Mouse (Mus musculus): ENCODE results near the gene Otub1.

Otub1 gene

DNA sequence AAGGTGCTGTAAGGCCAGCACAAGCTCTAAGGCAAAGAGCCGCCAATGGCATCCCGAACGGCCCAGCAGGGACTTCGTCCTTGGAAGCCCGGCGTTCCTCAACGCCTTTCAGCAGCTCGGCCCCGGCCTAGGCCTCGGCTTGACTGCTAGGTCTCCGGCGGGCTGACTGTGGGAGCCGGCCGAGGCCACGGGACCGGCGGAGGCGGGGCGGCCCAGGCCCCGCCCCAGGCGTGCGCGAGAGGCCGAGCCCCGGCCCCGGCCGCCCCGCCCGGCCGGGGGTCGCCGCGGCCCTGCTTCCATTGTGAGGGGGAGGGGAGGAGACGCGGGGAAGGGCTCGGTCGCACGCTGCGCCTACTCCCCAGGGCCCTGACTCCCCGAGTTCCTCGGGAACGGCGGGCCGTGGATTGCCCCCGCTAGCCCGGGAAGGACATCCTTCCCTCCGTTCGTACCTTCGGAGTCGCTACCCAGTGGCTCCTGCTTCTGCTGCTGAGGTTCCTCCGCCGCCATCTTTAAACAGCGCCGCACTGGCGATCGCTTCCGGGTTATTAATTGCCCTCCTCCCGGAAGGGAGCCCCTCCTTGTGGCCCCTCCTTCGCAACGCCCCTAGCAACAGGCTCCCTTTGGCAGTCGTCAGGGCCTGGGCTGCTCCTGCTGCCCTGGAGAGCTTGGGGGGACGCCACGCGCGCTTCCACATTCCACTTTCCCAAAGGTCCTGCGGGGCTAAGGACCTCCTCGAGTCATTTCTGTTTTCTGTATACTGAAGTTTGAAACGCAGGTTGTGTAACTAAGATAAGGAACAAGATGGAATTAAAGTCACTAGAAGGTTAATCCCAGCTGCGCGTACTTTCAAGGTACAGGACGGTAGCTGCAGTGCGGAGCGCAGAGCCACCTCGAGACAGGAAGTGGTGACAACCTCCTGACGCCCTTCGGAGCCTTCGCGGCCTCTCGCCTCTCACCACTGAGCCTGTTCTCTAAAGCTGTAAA lies at the start of gene Otub1:
TSS of gene Otub1 (minus strand) at position 564 of the 984 bp plus-strand sequence.
- peak; percentile 95 for DNase-seq (ENCODE audit: low read depth, low spot score)

DNA sequence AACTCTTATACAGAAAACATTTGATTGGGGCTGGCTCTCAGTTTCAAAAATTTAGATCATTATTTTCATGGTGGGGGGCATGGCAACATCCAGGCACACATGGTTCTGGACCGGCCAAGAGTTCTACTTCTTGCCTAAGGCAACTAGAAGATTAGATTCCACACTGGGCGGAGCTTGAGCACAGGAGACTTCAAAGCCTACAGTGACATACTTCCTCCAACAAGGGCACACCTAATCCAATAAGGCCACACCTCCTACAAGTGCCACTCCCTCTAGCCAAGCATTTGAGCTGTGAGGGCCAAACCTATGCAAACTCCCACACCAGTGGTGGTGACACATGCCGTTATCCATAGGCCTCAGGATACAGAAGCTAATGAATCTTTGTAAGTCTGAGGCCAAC lies 39.9 kb upstream of the Otub1 start:
- peak; percentile 93 for DNase-seq (ENCODE audit: low read depth, low spot score)

DNA sequence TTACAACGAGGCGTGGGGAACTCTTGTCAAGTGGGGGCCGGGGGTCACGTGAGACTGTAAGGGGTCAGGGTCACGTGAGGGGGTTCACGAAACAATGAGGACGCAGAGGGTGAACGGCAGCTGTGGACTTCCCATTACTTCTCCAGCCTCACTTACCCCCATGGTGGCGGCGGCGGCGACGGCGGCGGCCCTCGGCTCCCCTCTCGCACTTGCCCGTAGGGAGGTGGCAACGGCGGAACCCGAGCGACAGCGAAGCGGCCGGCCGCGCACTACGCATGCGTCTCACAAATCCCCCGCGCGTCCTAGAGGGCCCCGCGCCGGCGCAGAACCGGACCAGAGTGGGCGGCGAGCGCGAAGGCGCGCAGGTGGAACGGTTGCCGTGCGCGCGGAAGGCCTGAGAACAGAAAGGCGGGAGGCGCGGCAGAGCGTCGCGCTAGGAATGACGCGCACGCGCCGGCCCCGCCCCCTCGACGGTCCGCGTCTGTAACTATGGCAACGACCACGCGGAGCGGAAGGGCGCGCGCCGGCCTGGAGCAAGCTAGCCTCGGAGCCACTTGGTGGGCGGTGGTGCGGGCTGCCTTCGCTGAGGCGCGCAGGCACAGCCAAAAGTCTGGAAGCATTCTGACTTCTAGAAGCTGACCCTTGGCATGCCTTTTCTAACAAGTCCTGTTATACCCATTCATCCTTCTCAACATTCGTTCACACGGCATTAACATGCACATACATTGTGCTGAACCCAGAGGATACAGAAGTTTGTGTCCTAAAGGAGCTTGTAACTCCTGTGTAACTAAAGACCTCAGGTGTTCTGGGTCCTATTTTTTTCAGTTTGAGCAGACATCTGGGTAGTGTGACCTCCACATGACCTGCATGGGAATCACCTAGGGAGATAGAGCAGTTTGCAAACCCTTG lies 34.9 kb upstream of the Otub1 start, which contains the start of gene Naa40:
TSS of gene Naa40 (minus strand) at position 402 of the 909 bp plus-strand sequence.
- DNase-seq (ENCODE audit: low read depth, low spot score): peak; percentile 95

DNA sequence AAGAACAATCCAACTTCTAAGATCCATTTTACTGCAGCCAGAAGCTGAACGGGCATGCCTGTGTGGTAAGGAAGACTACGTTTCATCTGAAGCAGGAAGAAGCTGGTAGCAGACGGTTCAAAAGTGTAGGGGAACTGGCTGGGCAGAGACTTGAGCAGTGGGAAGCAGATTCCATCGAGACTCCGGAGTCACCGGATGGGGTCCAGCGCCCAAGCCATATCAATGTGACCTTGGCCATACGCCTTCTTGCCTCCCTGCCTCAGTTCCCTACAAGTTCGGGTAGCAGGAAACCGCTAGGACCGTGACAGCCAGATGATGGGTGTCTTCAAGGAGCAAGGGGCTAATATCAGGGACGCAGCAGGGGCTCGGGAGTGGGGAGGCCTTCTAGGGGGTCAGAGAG lies 34.2 kb upstream of the Otub1 start:
- no peak for DNase-seq (ENCODE audit: low read depth, low spot score)

DNA sequence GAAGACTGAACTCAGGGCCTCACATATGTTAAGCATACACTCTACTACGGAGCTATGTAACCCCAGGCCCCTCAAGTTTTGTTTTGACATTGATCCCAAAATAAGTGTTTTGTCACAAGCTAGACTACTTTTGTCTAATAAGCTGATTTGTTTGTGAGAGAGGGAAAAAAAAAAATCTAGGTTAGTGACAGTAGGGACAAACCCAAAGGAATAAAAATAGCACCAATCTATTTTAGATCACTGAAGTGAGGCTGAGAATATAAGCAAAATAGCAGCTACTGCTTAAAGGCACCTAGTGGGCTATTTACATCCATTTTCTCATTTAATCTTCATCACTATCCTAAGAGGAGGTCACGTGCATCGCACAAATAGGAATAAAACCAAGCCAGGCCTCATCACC lies 33.5 kb upstream of the Otub1 start:
- DNase-seq (ENCODE audit: low read depth, low spot score): no peak

DNA sequence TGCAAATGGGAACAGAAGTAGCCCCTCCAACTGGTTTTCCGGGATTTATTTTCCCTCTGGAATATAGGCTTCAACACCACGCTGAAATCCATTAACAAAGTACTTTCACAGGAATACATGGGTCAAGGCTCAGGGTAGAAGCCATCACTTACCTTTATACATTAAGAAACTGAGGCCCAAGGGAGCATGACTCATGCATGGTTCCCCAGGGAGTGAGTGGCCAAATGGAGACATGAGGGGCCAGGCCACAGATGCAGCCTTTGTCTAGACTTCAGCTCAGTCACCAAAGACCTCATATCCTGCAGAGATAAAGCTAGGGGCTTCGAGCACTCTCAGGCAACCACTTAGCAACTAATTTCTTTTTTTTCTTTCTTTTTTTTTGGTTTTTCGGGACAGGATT lies 30.6 kb upstream of the Otub1 start:
- DNase-seq (ENCODE audit: low read depth, low spot score): no peak

DNA sequence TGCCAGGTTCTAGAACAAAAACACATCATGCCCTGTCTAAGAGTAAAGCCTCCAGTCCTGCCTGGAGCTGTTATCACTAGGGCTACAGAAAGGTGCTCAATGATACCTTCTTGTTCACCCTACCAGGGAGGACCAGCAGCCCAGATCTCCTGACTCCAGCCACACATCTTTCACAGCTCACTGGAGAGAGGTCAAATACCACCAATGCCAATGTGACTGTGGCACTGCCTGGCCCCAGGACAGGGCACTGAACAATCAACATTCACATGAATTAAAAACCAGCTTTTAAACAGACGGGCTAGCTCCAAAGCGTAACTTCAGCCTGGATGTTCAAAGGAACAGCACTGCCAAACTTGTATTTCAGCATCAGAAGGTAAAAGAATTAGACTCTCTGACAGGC lies 29.9 kb upstream of the Otub1 start:
- DNase-seq (ENCODE audit: low read depth, low spot score): no peak

DNA sequence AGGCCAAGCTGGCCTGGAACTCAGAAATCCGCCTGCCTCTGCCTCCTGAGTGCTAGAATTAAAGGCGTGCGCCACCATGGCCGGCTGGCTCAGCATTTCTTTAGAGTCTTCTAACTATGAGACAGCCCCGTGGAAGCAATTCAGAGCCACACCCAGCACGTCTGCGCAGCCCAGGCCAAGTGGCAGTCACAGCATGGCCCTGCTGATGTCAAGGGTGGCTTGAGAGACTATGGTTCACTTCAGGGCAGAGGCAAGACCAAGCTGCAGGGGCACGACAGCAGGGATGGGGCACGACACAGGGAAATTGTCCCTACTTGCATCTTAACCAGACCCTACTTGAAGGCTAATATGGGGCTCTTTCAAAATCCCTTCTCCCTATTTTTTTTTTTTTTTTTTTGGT lies 29.3 kb upstream of the Otub1 start:
- DNase-seq (ENCODE audit: low read depth, low spot score): peak; percentile 51

DNA sequence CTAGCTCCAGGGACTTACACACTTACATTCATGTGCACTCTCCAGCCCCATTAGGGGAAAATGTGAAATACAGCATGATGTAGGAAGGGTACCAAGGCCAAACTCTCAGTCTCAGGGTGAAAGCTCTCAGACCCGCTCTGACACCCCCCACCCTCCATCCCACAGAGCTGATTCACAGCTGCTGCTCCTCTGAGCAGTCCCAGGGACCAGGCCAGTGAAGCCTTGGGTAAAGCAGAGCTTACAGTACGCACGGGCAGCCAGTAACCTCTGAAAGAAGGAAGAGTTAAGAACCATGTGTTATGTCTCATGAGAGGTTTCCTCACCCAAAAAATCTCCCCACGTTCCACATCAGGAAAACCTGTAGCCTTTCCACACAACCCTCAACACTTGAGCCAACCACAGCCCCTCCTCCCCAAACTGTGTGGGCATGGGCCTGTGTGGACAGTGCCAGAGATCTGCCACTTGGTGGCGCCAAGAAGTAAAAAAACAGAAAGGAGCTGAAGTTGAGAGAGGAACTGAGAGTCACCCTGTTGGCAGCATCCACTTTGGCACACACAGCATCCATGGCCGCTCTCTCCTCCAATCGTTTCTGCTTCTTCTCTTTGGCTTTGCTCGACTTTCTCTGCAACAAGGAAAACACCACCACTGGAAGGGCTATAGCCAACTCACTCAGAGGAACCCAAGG lies 28.6 kb upstream of the Otub1 start:
- DNase-seq (ENCODE audit: low read depth, low spot score): peak; percentile 78

DNA sequence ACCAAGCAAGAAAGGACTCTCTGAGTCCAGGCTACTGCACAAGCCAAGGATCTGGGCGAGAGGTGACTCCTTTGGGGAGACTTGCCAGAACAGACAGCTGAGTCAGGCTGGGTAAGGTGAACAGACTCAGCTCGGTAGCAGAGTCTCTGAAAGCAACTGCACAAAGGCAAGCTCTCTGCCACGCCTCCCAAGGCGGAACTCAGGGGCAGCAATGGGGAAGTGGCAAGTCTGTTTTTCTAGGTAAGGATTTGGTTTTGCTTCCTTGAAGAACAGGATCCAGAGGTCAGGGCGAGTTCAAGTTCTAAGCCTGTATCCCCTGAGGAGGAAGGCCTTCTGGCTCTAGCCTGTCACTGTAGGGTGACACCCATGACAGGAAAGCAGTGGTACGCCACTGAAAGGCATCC lies 20.4 kb upstream of the Otub1 start:
- DNase-seq (ENCODE audit: low read depth, low spot score): no peak

DNA sequence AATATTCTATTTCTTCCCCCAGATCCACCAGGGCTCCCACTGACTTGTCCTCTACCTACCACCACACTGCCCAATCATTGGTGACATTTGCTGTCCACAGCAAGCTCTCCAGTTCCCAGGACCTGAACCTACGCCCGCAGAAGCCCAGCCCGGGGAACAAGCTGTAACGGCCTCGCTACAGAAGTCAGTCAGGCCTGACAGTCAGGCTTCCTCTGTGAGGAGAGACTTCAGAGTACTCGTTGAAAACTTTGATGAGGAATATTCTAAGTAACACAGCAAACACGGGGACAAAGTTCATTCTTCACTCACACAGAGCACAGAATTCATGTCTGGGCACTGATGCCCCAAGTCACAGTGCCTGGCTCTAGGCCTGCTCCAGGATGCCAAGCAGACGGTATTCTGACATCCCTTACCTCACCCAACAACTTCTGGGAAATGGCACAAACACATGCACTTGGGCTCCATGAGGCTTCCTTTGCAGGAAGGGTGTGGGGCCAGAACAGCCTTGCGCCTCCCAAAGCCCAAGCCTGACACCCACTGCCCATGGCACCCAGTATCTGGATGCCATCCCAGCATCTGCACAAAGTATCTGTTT lies 19.1 kb upstream of the Otub1 start:
- no peak for DNase-seq (ENCODE audit: low read depth, low spot score)

DNA sequence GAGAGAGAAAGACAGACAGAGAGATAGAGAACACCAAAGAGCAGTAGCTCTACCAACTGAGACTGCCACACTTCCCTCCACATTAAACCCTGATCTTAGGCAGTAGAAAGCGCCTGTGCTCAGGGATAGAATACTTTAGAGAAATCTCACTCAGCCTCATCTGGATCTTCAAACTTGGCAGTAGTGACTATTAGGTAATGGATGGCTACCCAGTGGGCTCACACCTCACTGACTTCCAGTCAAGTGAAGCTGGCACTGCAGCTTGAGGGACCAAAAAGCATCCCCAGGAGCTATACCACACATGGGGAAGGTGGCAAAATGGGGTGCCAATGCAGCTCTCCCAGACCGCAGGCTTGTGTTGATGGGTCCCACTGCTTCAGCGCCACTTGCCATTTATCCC lies 18.1 kb upstream of the Otub1 start:
- no peak for DNase-seq (ENCODE audit: low read depth, low spot score)

DNA sequence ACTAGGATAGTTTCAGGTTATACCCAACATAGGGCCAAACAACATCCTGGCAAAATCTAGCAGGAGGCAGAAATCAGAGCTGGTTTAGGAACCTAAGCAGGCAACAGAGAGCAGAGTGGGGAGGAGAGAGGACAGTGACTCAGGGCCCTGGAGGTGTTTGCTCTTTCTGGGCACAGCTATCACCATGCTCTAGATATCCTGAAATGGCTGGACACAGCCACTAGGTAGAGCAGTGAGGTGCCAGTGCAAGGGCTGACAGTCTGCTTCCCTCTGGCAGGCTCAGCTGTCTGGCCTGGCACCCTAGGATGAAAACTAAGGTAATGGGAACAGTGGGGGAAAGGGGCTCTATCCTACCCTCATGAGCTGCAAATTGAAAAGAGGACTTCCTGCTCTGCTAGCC lies 17.4 kb upstream of the Otub1 start:
- no peak for DNase-seq (ENCODE audit: low read depth, low spot score)

DNA sequence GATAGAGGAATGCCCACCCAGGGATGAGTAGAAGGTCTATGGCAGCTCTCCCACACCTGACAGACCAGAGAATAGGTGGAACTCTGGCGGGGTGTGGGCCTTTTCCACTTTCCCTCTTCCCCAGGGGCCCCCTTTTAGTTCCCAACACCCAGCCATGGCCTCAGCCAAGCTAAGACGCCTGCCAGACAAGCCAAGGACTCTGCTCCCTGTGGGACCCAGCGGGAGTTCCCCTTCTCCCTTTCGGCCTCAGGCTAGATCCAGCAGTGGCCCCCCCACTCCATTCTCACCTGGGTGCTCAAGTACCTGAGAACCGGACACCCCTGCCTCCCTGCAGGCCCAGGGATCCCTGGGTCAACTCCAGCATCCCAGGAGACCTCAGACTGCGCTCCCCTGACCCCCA lies 16.1 kb upstream of the Otub1 start:
- DNase-seq (ENCODE audit: low read depth, low spot score): no peak

DNA sequence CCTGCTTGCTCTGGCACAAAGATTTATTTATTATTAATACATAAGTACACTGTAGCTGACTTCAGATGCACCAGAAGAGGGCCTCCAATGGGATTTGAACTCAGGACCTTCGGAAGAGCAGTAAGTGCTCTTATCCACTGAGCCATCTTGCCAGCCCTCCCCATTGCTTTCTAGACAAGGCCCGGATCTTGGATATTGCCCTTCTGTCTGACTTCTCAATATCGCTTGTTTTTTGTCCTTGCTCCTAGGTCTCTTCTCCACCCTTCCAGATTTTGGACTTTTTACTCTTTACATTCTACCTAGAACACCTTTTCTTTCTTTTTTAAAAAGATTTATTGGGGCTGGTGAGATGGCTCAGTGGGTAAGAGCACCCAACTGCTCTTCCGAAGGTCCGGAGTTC lies 12.6 kb upstream of the Otub1 start:
- no peak for DNase-seq (ENCODE audit: low read depth, low spot score)

DNA sequence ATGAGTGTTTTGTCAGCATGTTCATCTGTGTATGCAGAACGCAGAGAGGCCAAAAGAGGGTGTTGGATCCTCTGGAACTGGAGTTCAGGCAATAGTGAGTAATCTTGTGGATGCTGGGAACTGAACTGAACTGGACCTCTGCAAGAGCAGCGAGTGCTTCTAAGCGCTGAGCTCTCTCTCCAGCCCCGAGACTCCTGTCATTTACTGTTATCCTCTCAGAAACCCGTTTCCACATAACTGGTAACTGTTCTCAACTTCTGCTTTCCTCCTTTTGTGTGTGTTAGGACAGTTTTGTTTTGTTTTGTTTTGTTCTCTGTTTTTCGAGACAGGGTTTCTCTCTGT lies 11.8 kb upstream of the Otub1 start:
- no peak for DNase-seq (ENCODE audit: low read depth, low spot score)

DNA sequence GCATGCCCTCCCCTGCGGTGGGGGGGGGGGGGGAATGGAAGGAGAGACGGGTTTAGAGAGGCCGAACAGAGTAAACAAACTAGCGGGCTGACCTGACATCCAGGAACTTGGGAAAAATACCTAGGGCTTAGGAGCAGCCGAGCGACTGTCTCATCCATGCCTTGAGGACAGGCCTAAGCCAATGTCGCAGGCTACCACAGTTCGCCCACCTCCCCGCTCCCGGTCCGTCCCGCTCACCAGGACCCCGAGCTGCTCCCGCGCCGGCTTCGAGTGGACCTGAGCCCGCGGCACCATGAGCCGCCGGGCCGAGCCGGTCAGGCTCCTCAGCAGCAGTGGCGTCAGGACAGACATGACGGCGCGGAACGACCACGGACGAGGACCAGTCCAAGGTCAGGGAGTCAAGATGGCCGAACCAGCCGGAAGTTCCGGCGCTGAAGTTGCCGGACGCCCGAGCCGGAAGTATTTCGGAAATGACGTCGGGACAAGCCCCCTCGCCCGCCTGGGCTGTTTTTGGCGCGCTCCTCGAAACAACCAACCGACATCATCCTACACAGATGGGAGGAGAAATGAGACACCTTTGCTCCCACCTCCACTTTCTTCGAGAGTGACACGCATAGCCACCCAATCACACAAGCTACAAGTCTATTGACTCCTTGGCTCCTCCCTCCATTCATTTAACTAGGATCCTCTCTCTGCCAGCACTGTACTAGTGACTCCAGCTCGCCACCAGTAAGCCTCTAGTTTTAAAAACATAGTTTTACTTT lies 11.2 kb upstream of the Otub1 start, which contains the start of gene Cox8a:
TSS of gene Cox8a (minus strand) at position 455 of the 764 bp plus-strand sequence.
- peak; percentile 99 for DNase-seq (ENCODE audit: low read depth, low spot score)

DNA sequence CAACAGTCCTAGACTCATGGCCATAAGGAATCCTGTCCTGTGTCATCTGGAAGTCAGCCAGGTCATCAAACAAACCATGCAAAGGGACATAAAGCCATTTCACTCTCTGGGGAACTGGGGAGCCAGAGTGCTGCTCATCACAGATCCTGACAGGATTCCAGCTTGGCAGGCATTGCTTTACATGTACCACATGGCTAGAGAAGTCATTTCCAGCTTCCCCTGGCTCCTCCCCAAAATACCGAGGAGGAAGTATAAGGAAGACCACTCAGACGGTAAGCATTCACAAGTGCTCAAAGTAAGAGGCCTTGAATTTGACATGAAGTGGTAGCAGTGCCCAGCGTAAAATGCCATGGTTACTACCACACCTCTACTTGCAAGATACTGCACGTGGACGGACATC lies 8.4 kb upstream of the Otub1 start:
- no peak for DNase-seq (ENCODE audit: low read depth, low spot score)

DNA sequence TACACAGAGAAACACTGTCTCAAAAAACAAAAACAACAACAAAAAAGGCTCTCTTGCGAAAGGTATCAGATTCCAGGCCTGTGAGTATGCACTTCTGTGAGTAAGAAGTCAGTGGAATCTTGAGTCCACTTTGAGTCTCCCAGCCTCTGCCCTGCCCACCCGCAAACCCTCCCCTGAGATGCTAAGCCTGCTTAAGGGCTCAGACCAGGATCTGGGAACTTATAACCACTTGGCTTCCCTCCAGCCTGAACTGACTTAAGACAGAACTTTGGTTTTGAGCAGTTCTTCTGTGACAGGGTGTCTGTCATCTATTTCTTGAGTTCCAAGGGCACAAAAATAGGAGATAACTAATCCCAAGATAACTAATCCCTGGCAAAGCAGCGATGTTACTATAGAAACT lies 6.9 kb upstream of the Otub1 start:
- DNase-seq (ENCODE audit: low read depth, low spot score): no peak

DNA sequence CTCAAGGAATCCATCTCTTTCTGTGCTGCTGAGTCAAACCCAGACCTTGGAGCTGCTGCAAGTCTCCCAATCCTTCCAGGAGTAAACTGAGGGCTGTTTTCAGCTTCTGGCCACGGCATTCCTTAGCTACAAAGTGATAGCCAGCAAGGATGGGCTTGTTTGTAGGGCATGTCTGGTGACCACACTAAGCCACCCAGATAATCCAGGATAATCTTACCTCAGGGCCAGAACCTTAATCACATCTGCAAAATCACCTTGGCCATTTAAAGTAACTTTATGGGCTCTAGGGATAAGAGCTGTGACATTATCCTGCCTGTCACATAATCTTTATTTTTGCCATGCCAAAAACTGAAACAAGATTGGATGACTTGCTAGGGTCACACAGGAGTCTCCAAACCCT lies 6.1 kb upstream of the Otub1 start:
- DNase-seq (ENCODE audit: low read depth, low spot score): no peak

All from ES-CJ7 (cell line).